9 mouse cellular contexts compared by ENCODE assay signal in genomic region chr13:9314099-9314712, GRCm38 (mm10). TPM values are rescaled to one million over a fixed set of nuclear protein-coding genes. Genes with fewer than 3 reads are reported as not detected.
DNase-seq lines count a peak whose midpoint lies in the region; ATAC-seq lines count a peak whose summit lies in the region.
"Had no signal": no experiment of that assay in that cellular context is flagged by ENCODE, and none has a peak within 500 bp of the region (broad histone marks: within the 10 kb centered on the region; RNA-seq: fewer than 3 reads in every experiment).

No protein-coding gene starts in this region.

- DNase-seq in left cerebral cortex, postnatal 4 days: peak; percentile 28
- DNase-seq in left cerebral cortex, adult 8-10 months (ENCODE audit: low spot score in 2 of 2): no peak
- peak; percentile 33 to 42 for DNase-seq in cerebellum, postnatal 14 days
- DNase-seq in heart, postnatal 10 days: peak; percentile 75 to 78
- peak; percentile 63 for DNase-seq in lung, postnatal 10 days
- no peak for DNase-seq in embryo, embryonic 10.5 days (ENCODE audit: low spot score)
- DNase-seq: spleen, adult 18-20 months had no signal

- intact Hi-C loops in left cerebral cortex, postnatal 4 days (cut with DNase I): no loop called here
- intact Hi-C loops in heart, postnatal 10 days (cut with DNase I): no loop called here

- no peak for ATAC-seq in activated CD4-positive, CD25-positive, alpha-beta regulatory T cell, adult 4 months
- ATAC-seq: intestine, embryonic 16.5 days had no signal

RNA-seq across cellular contexts. Expression of gene Dip2c, which starts 37.9 kb away (rescaled TPM):
- total RNA-seq in left cerebral cortex, postnatal 4 days (2021): 10 to 100 TPM; 83.9 to 85.2 TPM
- 10 to 100 TPM; 56.5 to 68.5 (median 60.1) TPM for total RNA-seq in left cerebral cortex, adult 8-10 months (2022)
- 10 to 100 TPM; 53.8 to 62.2 TPM for total RNA-seq in heart, postnatal 10 days (2021)
- under 1 TPM; 0.74 to 0.77 TPM for polyA plus RNA-seq in activated CD4-positive, CD25-positive, alpha-beta regulatory T cell, adult 4 months (2017; shearing (Covaris generic))

Comparison
In these comparisons a context has a peak if more than half of its experiments do, and no peak if none do; other contexts are left out.
1. DNase-seq: peak in left cerebral cortex, postnatal 4 days (single experiment), cerebellum, postnatal 14 days (2 of 2), heart, postnatal 10 days (2 of 2) and lung, postnatal 10 days (single experiment); none in left cerebral cortex, adult 8-10 months (0 of 2) and embryo, embryonic 10.5 days (single experiment).